Comparison of ENCODE assay signal across 29 mouse cellular contexts in the genomic region with DNA sequence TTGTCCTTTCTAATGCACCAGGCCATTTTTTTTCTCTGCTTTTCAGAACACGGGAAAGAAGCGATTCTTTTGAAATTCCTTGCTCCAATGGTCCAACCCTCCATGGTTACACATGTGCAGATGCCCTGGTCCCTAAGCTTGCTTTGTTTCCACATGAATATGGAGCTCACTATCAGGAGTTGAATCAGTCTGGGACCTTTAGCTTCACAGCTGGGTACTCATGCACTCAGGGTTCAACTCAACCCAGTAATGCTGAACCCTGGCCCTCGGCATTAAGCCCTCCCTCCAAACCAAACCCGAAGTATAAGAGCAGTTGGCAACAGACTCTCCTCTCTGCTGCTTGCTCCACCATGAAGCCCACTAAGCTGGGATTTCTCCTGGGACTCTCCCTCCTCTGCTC. TPM values are rescaled to one million over a fixed set of nuclear protein-coding genes. Genes with fewer than 3 reads are reported as not detected.
A peak's percentile ranks its signal among the peaks of the same experiment; 100 is the strongest.
DNase-seq lines count a peak whose midpoint lies in the region; ATAC-seq and TF ChIP-seq lines count a peak whose summit lies in the region.
"Had no signal": no experiment of that assay in that cellular context is flagged by ENCODE, and none has a peak within 500 bp of the region (broad histone marks: within the 10 kb centered on the region; RNA-seq: fewer than 3 reads in every experiment).

A gene (plus strand): TSS at position 301 of the 400 bp plus-strand sequence.

- H3K9me3 ChIP-seq in heart, embryonic 11.5 days (replicated peaks; ENCODE audit: control insufficient read depth, low read length): no peaks in the 10 kb centered on the region
- H3K9me3 ChIP-seq: embryonic facial prominence, embryonic 13.5 days; embryonic facial prominence, embryonic 15.5 days; forebrain, embryonic 10.5 days; forebrain, embryonic 12.5 days had no signal

- no peak within 1 kb of the TSS for H3K27ac ChIP-seq in heart, embryonic 11.5 days (ENCODE audit: low read depth, low read length)
- H3K27ac ChIP-seq in kidney, adult 2 months (ENCODE audit: insufficient read depth, low read depth, low read length): no peak within 1 kb of the TSS
- H3K27ac ChIP-seq: embryonic facial prominence, embryonic 13.5 days; embryonic facial prominence, embryonic 15.5 days; forebrain, embryonic 10.5 days; forebrain, embryonic 12.5 days had no signal

- peak; percentile 62 for DNase-seq in heart, adult 11 months
- DNase-seq in R1 (ENCODE audit: low read depth, low spot score) (peak; percentile 31), ZHBTc4 (ENCODE audit: low read depth, low spot score) (peak; percentile 26)
- no peak for DNase-seq in kidney, adult 2 months
- no peak for DNase-seq in layer of hippocampus, adult 8-10 months (ENCODE audit: low spot score in 2 of 2)
- DNase-seq: adrenal gland, adult 2 months; adrenal gland, postnatal 10 days; adrenal gland, postnatal 25 days; cerebellum, adult 11-12 months; cerebellum, adult 8-10 months; cerebellum, adult 9-11 months; cerebellum, postnatal 14 days; cerebellum, postnatal 36 days; embryo, embryonic 11 days had no signal

- no peaks in the 10 kb centered on the region for H3K36me3 ChIP-seq in heart, embryonic 11.5 days (ENCODE audit: control insufficient read depth, insufficient read depth, low read length)
- H3K36me3 ChIP-seq in kidney, adult 2 months (ENCODE audit: control insufficient read depth, insufficient read depth, low read length): no peaks in the 10 kb centered on the region
- H3K36me3 ChIP-seq: embryonic facial prominence, embryonic 13.5 days; embryonic facial prominence, embryonic 15.5 days; forebrain, embryonic 10.5 days; forebrain, embryonic 12.5 days had no signal

- no peak for TF ChIP-seq CTCF in kidney, adult 2 months (conservative IDR thresholded peaks at IDR 0.05; ENCODE audit: insufficient read depth, insufficient read length, low read depth, low read length)

- TF ChIP-seq POLR2A in kidney, adult 2 months (IDR thresholded peaks at IDR 0.05; ENCODE audit: low read depth, low read length): no peak

- no peak within 1 kb of the TSS for H3K9ac ChIP-seq in heart, embryonic 11.5 days (ENCODE audit: low read depth, low read length)
- H3K9ac ChIP-seq: embryonic facial prominence, embryonic 13.5 days; embryonic facial prominence, embryonic 15.5 days; forebrain, embryonic 12.5 days had no signal

- no peak within 1 kb of the TSS for H3K4me2 ChIP-seq in heart, embryonic 11.5 days
- H3K4me2 ChIP-seq: embryonic facial prominence, embryonic 13.5 days; embryonic facial prominence, embryonic 15.5 days; forebrain, embryonic 12.5 days had no signal

- no peak within 1 kb of the TSS for H3K4me3 ChIP-seq in heart, embryonic 11.5 days (ENCODE audit: low read depth, low read length)
- H3K4me3 ChIP-seq in kidney, adult 2 months (ENCODE audit: insufficient read depth, low read depth, low read length): no peak within 1 kb of the TSS
- H3K4me3 ChIP-seq: embryonic facial prominence, embryonic 13.5 days; embryonic facial prominence, embryonic 15.5 days; erythroblast, embryonic 14.5 days; forebrain, embryonic 10.5 days; forebrain, embryonic 12.5 days had no signal

- no peak for ATAC-seq in heart, embryonic 11.5 days (replicated peaks; ENCODE audit: insufficient number of reproducible peaks, low FRiP score, low TSS enrichment)
- ATAC-seq: forebrain, embryonic 14.5 days; forebrain, embryonic 16.5 days had no signal

- H3K4me1 ChIP-seq in heart, embryonic 11.5 days (ENCODE audit: control insufficient read depth, insufficient read depth, low read length): no peaks in the 10 kb centered on the region
- H3K4me1 ChIP-seq in kidney, adult 2 months (ENCODE audit: control insufficient read depth, insufficient read depth, low read length): no peaks in the 10 kb centered on the region
- H3K4me1 ChIP-seq: embryonic facial prominence, embryonic 13.5 days; embryonic facial prominence, embryonic 15.5 days; forebrain, embryonic 10.5 days; forebrain, embryonic 12.5 days had no signal

- WGBS in heart, embryonic 11.5 days (ENCODE audit: insufficient replicate concordance): 75% methylated on average over 4 of the region's 4 CpGs
- WGBS in kidney, adult 2 months: 69% methylated on average over 4 of the region's 4 CpGs

- H3K27me3 ChIP-seq in heart, embryonic 11.5 days (ENCODE audit: control insufficient read depth, insufficient read depth, low read length): 0 out of 2 replicates have a peak, but pooled peaks cover 3% of the 10 kb centered on the region
- no peaks in the 10 kb centered on the region for H3K27me3 ChIP-seq in kidney, adult 2 months (replicated peaks; ENCODE audit: control insufficient read depth, insufficient read depth, low read length)
- H3K27me3 ChIP-seq: embryonic facial prominence, embryonic 13.5 days; embryonic facial prominence, embryonic 15.5 days; forebrain, embryonic 12.5 days had no signal

RNA-seq across cellular contexts. Expression of the gene that starts here (rescaled TPM):
- polyA plus RNA-seq in heart, embryonic 11.5 days (2014; fragmentation: Nextera tagmentation; extraction: Ambion mirVana): not detected in 2 replicates
- not detected in 2 replicates for polyA plus RNA-seq in kidney, adult 2 months (2012; rRNA removed)
- not detected for total RNA-seq in layer of hippocampus, adult 8-10 months (2022)
- total RNA-seq: adrenal gland, adult 2 months; adrenal gland, postnatal 10 days; adrenal gland, postnatal 25 days; adrenal gland, postnatal 4 days; common myeloid progenitor, adult 5-6 weeks; ES-E14; MEL had no signal
- polyA plus RNA-seq: adrenal gland, adult 2 months; brain, embryonic 14.5 days; C2C12; embryonic facial prominence, embryonic 11.5 days; embryonic facial prominence, embryonic 13.5 days; embryonic facial prominence, embryonic 15.5 days; erythroblast, embryonic 14.5 days; forebrain, embryonic 10.5 days; forebrain, embryonic 12.5 days; forebrain, embryonic 14.5 days; forebrain, embryonic 16.5 days had no signal

Comparison
In these comparisons a context has a peak if more than half of its experiments do, and no peak if none do; other contexts are left out.
1. DNase-seq: peak in heart, adult 11 months (single experiment), R1 (single experiment) and ZHBTc4 (single experiment); none in kidney, adult 2 months (single experiment) and layer of hippocampus, adult 8-10 months (0 of 2).